Mouse (Mus musculus): ENCODE data around the gene Gm10337. TPM values are rescaled to one million over a fixed set of nuclear protein-coding genes. Genes with fewer than 3 reads are reported as not detected.

The Gm10337 gene
- polyA plus RNA-seq, 1 experiment from 2014 or later: 5.5 TPM

- WGBS: 81% methylated on average over 4 of the region's 4 CpGs
- no peak for ATAC-seq
- Histone ChIP-seq H3K27ac (ENCODE audit: low read length) (no peak overlapping the region), H3K36me3 (ENCODE audit: control insufficient read depth, insufficient read depth, low read length) (peaks cover 13% of the 10 kb centered on the region), H3K9me3 (ENCODE audit: control insufficient read depth, low read length) (no peaks in the 10 kb centered on the region), H3K4me1 (ENCODE audit: control insufficient read depth, insufficient read depth, low read length) (no peaks in the 10 kb centered on the region), H3K4me3 (ENCODE audit: low read length) (no peak overlapping the region), H3K4me2 (ENCODE audit: low read depth, low read length) (no peak overlapping the region), H3K27me3 (replicated peaks; ENCODE audit: control insufficient read depth, insufficient read depth, low read length) (no peaks in the 10 kb centered on the region), H3K9ac (ENCODE audit: low read depth, low read length) (no peak overlapping the region)
Observed at GRCm38 (mm10) chr15:102531586-102531985, 28.1 kb downstream of the Gm10337 start.

- Histone ChIP-seq H3K27ac (ENCODE audit: low read length) (no peak overlapping the region), H3K9ac (ENCODE audit: low read depth, low read length) (no peak overlapping the region), H3K4me3 (ENCODE audit: low read length) (no peak overlapping the region), H3K4me1 (ENCODE audit: control insufficient read depth, insufficient read depth, low read length) (no peaks in the 10 kb centered on the region), H3K4me2 (ENCODE audit: low read depth, low read length) (no peak overlapping the region), H3K36me3 (ENCODE audit: control insufficient read depth, insufficient read depth, low read length) (peaks cover 15% of the 10 kb centered on the region), H3K27me3 (replicated peaks; ENCODE audit: control insufficient read depth, insufficient read depth, low read length) (no peaks in the 10 kb centered on the region), H3K9me3 (ENCODE audit: control insufficient read depth, low read length) (no peaks in the 10 kb centered on the region)
- no peak for ATAC-seq
- 87% methylated on average over 3 of the region's 3 CpGs for WGBS
Observed at GRCm38 (mm10) chr15:102532106-102532900, 28.8 kb downstream of the Gm10337 start.

GRCm38 (mm10) chr15:102533926-102534325 is 30.4 kb downstream of the Gm10337 start:
- WGBS: 91% methylated on average over 7 of the region's 7 CpGs
- Histone ChIP-seq H3K4me2 (ENCODE audit: low read depth, low read length) (no peak overlapping the region), H3K27me3 (replicated peaks; ENCODE audit: control insufficient read depth, insufficient read depth, low read length) (no peaks in the 10 kb centered on the region), H3K9me3 (ENCODE audit: control insufficient read depth, low read length) (no peaks in the 10 kb centered on the region), H3K27ac (ENCODE audit: low read length) (no peak overlapping the region), H3K9ac (ENCODE audit: low read depth, low read length) (no peak overlapping the region), H3K36me3 (ENCODE audit: control insufficient read depth, insufficient read depth, low read length) (peaks cover 8% of the 10 kb centered on the region; the same call in 1 of the 2 replicates), H3K4me3 (ENCODE audit: low read length) (no peak overlapping the region), H3K4me1 (ENCODE audit: control insufficient read depth, insufficient read depth, low read length) (no peaks in the 10 kb centered on the region)
- ATAC-seq: no peak

- H3K27ac ChIP-seq (ENCODE audit: low read length): no peak overlapping the region
- no peak overlapping the region for H3K4me3 ChIP-seq (ENCODE audit: low read length)
- H3K4me2 ChIP-seq (ENCODE audit: low read depth, low read length): no peak overlapping the region
- no peak overlapping the region for H3K9ac ChIP-seq (ENCODE audit: low read depth, low read length)
- no peak for ATAC-seq
- no peaks in the 10 kb centered on the region for H3K9me3 ChIP-seq (ENCODE audit: control insufficient read depth, low read length)
- 95% methylated on average over 4 of the region's 4 CpGs for WGBS
- peaks cover 25% of the 10 kb centered on the region for H3K36me3 ChIP-seq (ENCODE audit: control insufficient read depth, insufficient read depth, low read length)
- H3K27me3 ChIP-seq (replicated peaks; ENCODE audit: control insufficient read depth, insufficient read depth, low read length): no peaks in the 10 kb centered on the region
- H3K4me1 ChIP-seq (ENCODE audit: control insufficient read depth, insufficient read depth, low read length): no peaks in the 10 kb centered on the region
Observed at GRCm38 (mm10) chr15:102544801-102545200, 41.3 kb downstream of the Gm10337 start.

GRCm38 (mm10) chr15:102546246-102546645 is 42.7 kb downstream of the Gm10337 start:
- Histone ChIP-seq H3K36me3 (ENCODE audit: control insufficient read depth, insufficient read depth, low read length) (peaks cover 25% of the 10 kb centered on the region), H3K27me3 (replicated peaks; ENCODE audit: control insufficient read depth, insufficient read depth, low read length) (no peaks in the 10 kb centered on the region), H3K9me3 (ENCODE audit: control insufficient read depth, low read length) (no peaks in the 10 kb centered on the region), H3K9ac (ENCODE audit: low read depth, low read length) (no peak overlapping the region), H3K4me1 (ENCODE audit: control insufficient read depth, insufficient read depth, low read length) (no peaks in the 10 kb centered on the region), H3K27ac (ENCODE audit: low read length) (no peak overlapping the region), H3K4me2 (ENCODE audit: low read depth, low read length) (no peak overlapping the region), H3K4me3 (ENCODE audit: low read length) (no peak overlapping the region)
- 93% methylated on average over 3 of the region's 3 CpGs for WGBS
- ATAC-seq: no peak

GRCm38 (mm10) chr15:102546677-102547427 is 43.3 kb downstream of the Gm10337 start:
- 83% methylated on average over 3 of the region's 3 CpGs for WGBS

GRCm38 (mm10) chr15:102547478-102547877 is 44.0 kb downstream of the Gm10337 start:
- H3K4me1 ChIP-seq (ENCODE audit: control insufficient read depth, insufficient read depth, low read length): no peaks in the 10 kb centered on the region
- H3K4me3 ChIP-seq (ENCODE audit: low read length): no peak overlapping the region
- peaks cover 21% of the 10 kb centered on the region for H3K36me3 ChIP-seq (ENCODE audit: control insufficient read depth, insufficient read depth, low read length)
- H3K4me2 ChIP-seq (ENCODE audit: low read depth, low read length): no peak overlapping the region
- no peak overlapping the region for H3K27ac ChIP-seq (ENCODE audit: low read length)
- no peaks in the 10 kb centered on the region for H3K9me3 ChIP-seq (ENCODE audit: control insufficient read depth, low read length)
- H3K9ac ChIP-seq (ENCODE audit: low read depth, low read length): no peak overlapping the region
- H3K27me3 ChIP-seq (replicated peaks; ENCODE audit: control insufficient read depth, insufficient read depth, low read length): no peaks in the 10 kb centered on the region
- WGBS: 95% methylated on average over 3 of the region's 3 CpGs
- no peak for ATAC-seq

More at GRCm38 (mm10) chr15:102546677-102547427, 43.3 kb downstream of the Gm10337 start:
- Histone ChIP-seq H3K27ac (ENCODE audit: low read length) (no peak overlapping the region), H3K4me2 (ENCODE audit: low read depth, low read length) (no peak overlapping the region), H3K4me3 (ENCODE audit: low read length) (no peak overlapping the region), H3K27me3 (replicated peaks; ENCODE audit: control insufficient read depth, insufficient read depth, low read length) (no peaks in the 10 kb centered on the region), H3K9ac (ENCODE audit: low read depth, low read length) (no peak overlapping the region), H3K4me1 (ENCODE audit: control insufficient read depth, insufficient read depth, low read length) (no peaks in the 10 kb centered on the region), H3K36me3 (ENCODE audit: control insufficient read depth, insufficient read depth, low read length) (peaks cover 23% of the 10 kb centered on the region), H3K9me3 (ENCODE audit: control insufficient read depth, low read length) (no peaks in the 10 kb centered on the region)
- ATAC-seq: no peak

- Histone ChIP-seq H3K36me3 (ENCODE audit: control insufficient read depth, insufficient read depth, low read length) (peaks cover 6% of the 10 kb centered on the region), H3K9ac (ENCODE audit: low read depth, low read length) (no peak overlapping the region), H3K4me1 (ENCODE audit: control insufficient read depth, insufficient read depth, low read length) (no peaks in the 10 kb centered on the region), H3K27me3 (replicated peaks; ENCODE audit: control insufficient read depth, insufficient read depth, low read length) (no peaks in the 10 kb centered on the region), H3K4me3 (ENCODE audit: low read length) (no peak overlapping the region), H3K4me2 (ENCODE audit: low read depth, low read length) (no peak overlapping the region), H3K9me3 (ENCODE audit: control insufficient read depth, low read length) (no peaks in the 10 kb centered on the region), H3K27ac (ENCODE audit: low read length) (no peak overlapping the region)
- 95% methylated on average over 5 of the region's 5 CpGs for WGBS
- ATAC-seq: no peak
Observed at GRCm38 (mm10) chr15:102552599-102552998, 49.1 kb downstream of the Gm10337 start.
